Mouse (Mus musculus) lung, postnatal 0 days (tissue): ENCODE results near the gene Slc35c2.

Experiments used
- CTCF ChIP-seq: IDR thresholded peaks from 2 replicates; pipeline ENCODE4 v1.5.1; 2016; ENCODE audit warnings: antibody characterized with exemption, mild to moderate bottlenecking
- EP300 ChIP-seq: IDR thresholded peaks from 2 replicates; pipeline ENCODE4 v1.6.1; 2016; ENCODE audit warnings: antibody characterized with exemption, mild to moderate bottlenecking, control low read depth

DNA sequence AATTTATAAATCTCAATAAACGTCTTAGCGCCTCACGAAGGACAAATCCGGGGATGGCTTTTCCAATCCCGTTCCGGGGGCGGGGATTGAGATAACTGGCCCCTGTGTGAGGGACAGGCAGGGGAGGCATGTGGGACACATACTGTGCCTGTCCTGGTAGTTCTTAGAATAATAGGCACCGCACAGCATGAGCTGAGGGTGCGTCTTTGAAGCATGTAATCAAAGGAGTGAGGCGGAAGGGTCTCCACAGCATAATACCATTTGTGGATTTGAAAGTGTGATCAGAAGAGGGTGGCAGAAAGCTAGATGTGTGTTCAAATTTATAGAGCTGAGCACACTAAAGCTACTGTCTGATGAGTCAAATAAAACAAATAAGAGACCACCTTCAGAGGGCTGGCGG is 41.3 kb downstream of the Slc35c2 start:
- TF ChIP-seq CTCF (no peak), EP300 (no peak)
